Mouse (Mus musculus) hindbrain, postnatal 0 days (tissue): ENCODE measurements around the gene Csad. TPM values are rescaled to one million over a fixed set of nuclear protein-coding genes. Genes with fewer than 3 reads are reported as not detected.
A peak's percentile ranks its signal among the peaks of the same experiment; 100 is the strongest.

Experiments used
- ATAC-seq: fragments of 200-750 bp; cut with Nextera tagmentation; 2 replicates; pipeline ENCODE4 v1.8.0; 2017; ENCODE audit warnings: mild to moderate bottlenecking, moderate TSS enrichment, moderate library complexity
- DNase-seq: peaks from one replicate; pipeline ENCODE4 v3.0.0-alpha.2; 2015; ENCODE audit warnings: low spot score
- H3K27ac ChIP-seq: fragments of 300-500 bp; sonication (generic); 2 replicates; pipeline ENCODE4 v1.5.1; 2014; ENCODE audit warnings: mild to moderate bottlenecking
- H3K27me3 ChIP-seq: fragments of 300-500 bp; sonication (generic); 2 replicates; pipeline ENCODE4 v1.6.1; 2014; ENCODE audit warnings: low read length, mixed read lengths; ENCODE audit not compliant: insufficient read depth
- H3K36me3 ChIP-seq: fragments of 300-500 bp; sonication (generic); 2 replicates; pipeline ENCODE4 v1.6.1; 2014; ENCODE audit warnings: low read length, mixed read lengths; ENCODE audit not compliant: insufficient read depth
- H3K4me1 ChIP-seq: fragments of 300-500 bp; sonication (generic); 2 replicates; pipeline ENCODE4 v1.6.1; 2014; ENCODE audit warnings: antibody characterized with exemption, low read length, mixed read lengths; ENCODE audit not compliant: insufficient read depth
- H3K4me2 ChIP-seq: fragments of 300-500 bp; sonication (generic); 2 replicates; pipeline ENCODE4 v1.6.1; 2014; ENCODE audit warnings: low read depth, mild to moderate bottlenecking, low read length, moderate library complexity, mixed read lengths
- H3K4me3 ChIP-seq: fragments of 300-500 bp; sonication (generic); 2 replicates; pipeline ENCODE4 v1.5.1; 2014; ENCODE audit warnings: low read length
- H3K9ac ChIP-seq: fragments of 300-500 bp; sonication (generic); replicated peaks from 2 replicates; pipeline ENCODE4 v1.6.1; 2014; ENCODE audit warnings: mild to moderate bottlenecking, low read length, moderate library complexity, mixed read lengths
- H3K9me3 ChIP-seq: fragments of 300-500 bp; sonication (generic); 2 replicates; pipeline ENCODE4 v1.6.1; 2016; ENCODE audit warnings: low read length, mixed read lengths
- CTCF ChIP-seq: IDR thresholded peaks from 2 replicates; pipeline ENCODE4 v1.5.1; 2016; ENCODE audit warnings: antibody characterized with exemption, control low read depth, low read depth
- WGBS: fragments of 180-500 bp; shearing (Covaris S2); extraction: QIAGEN DNeasy Blood & Tissue Kit; methylation state at CpG from one replicate; pipeline ENCODE4 v1.1.7; 2014; 5-methylcytosine and 5-hydroxymethylcytosine counted together
- polyA plus RNA-seq: library from polyadenylated mRNA; unstranded; fragments of >200 nt; fragmentation: Nextera tagmentation; extraction: Ambion mirVana; gene quantifications from 2 replicates; pipeline ENCODE4 v1.2.1, GENCODE M21; 2015
- total RNA-seq: library from RNA; depleted of rRNA; stranded (reverse); fragments of >200 nt; gene quantifications from 2 replicates; pipeline ENCODE4 v1.2.3, GENCODE M21; 2014

The Csad gene
- total and polyA plus RNA-seq, 2 experiments from 2014 or later = 41.8 to 67.2 TPM

DNA sequence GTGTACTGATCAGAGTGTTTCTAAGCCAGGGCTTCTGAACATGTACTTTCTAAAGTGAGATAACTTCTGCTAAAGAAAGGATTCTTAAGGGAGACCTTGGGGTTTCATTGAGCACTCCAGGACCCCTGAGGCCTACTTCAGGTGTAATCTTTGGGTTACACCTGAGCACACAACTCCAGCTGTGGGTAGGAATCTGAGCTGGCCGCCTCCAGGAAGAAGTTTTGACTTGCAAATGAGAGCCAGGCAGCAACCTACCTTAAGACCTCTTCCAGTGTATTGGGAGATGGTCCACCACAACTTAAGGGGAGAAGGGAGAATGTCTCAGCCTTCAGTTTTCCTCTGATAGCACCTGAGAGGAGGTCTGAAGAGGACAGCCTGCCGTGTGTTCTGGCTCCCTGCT, 9.6 kb upstream of the Csad start:
- Histone ChIP-seq H3K36me3 (peaks cover 27% of the 10 kb centered on the region), H3K27ac (no peak overlapping the region), H3K4me3 (no peak overlapping the region), H3K27me3 (no peaks in the 10 kb centered on the region), H3K4me1 (no peaks in the 10 kb centered on the region), H3K9me3 (no peaks in the 10 kb centered on the region), H3K4me2 (no peak overlapping the region), H3K9ac (no peak overlapping the region)
- DNase-seq (no peak), ATAC-seq (no peak)
- WGBS = 32% methylated on average over 2 of the region's 2 CpGs
- no peak for TF ChIP-seq CTCF

DNA sequence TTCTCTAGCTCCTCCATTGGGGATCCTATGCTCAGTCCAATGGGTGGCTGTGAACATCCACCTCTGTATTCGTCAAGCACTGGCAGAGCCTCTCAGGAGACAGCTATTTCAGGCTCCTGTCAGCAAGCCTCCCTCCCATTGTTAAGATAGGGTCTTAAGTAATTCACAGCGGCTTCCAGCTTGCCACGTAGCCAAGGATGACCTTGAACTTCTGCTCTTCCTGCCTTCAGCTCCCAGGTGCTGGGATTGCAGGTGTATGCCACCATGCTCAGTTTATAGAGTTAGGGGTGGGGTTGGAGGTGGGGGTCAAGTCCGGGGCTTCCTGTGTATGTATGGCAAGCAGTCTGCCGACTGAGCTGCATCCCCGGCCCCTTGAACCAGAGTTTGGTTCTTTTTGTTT, 7.4 kb upstream of the Csad start:
- Histone ChIP-seq H3K27me3 (no peaks in the 10 kb centered on the region), H3K4me3 (no peak overlapping the region), H3K9me3 (no peaks in the 10 kb centered on the region), H3K36me3 (peaks cover 45% of the 10 kb centered on the region), H3K27ac (no peak overlapping the region), H3K4me1 (no peaks in the 10 kb centered on the region), H3K9ac (no peak overlapping the region), H3K4me2 (no peak overlapping the region)
- WGBS = 82% methylated on average over 6 of the region's 6 CpGs
- TF ChIP-seq CTCF = no peak
- no peak for DNase-seq
- no peak for ATAC-seq

DNA sequence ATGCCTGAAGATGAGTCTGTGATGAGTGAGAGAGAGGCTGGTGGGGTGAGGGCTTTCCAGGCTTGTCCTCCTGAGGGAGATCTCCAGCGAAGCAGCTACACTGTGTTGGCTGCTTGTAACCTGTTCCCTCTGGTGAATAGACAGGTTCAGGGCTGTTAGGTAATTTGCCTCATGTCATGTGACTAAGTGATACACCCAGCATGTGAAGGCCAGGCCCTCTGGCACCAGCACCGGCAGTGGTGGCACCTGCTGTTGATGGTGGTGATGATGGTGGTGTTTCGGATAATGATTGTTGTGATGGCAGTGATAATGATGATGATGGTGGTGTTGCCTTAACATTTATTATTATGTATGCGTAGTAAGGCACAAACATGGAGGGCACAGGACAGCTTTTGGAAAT, 6.3 kb upstream of the Csad start:
- Histone ChIP-seq H3K4me2 (no peak overlapping the region), H3K4me3 (no peak overlapping the region), H3K9ac (no peak overlapping the region), H3K4me1 (peaks cover 5% of the 10 kb centered on the region), H3K9me3 (no peaks in the 10 kb centered on the region), H3K27ac (no peak overlapping the region), H3K27me3 (no peaks in the 10 kb centered on the region), H3K36me3 (peaks cover 45% of the 10 kb centered on the region)
- DNase-seq (no peak), ATAC-seq (no peak)
- WGBS = 89% methylated on average over 4 of the region's 4 CpGs
- TF ChIP-seq CTCF = no peak

DNA sequence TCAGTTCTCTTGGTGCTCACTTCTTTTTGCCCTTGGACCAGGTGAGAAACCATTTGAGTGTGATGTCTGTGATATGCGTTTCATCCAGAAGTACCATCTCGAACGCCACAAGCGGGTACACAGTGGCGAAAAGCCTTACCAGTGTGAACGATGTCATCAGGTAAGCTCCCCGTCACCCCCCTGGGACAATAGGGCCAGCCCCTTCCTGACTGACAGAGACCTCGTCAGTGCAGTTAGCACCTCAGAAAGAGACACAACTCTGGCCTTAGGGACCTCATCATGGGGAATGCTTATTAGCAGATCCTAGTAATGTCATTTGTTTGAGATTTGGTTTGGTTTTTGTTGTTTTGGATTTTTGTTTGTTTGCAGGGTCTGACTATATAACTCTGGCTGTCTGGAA, 4.6 kb upstream of the Csad start:
- Histone ChIP-seq H3K27ac (no peak overlapping the region), H3K9ac (no peak overlapping the region), H3K9me3 (no peaks in the 10 kb centered on the region), H3K4me2 (no peak overlapping the region), H3K36me3 (peaks cover 45% of the 10 kb centered on the region), H3K27me3 (no peaks in the 10 kb centered on the region), H3K4me3 (no peak overlapping the region), H3K4me1 (peaks cover 17% of the 10 kb centered on the region)
- ATAC-seq = no peak
- TF ChIP-seq CTCF = no peak
- no peak for DNase-seq
- WGBS = 92% methylated on average over 8 of the region's 8 CpGs

- Histone ChIP-seq H3K4me2 (no peak overlapping the region), H3K4me3 (no peak overlapping the region), H3K27ac (no peak overlapping the region), H3K27me3 (no peaks in the 10 kb centered on the region), H3K9me3 (no peaks in the 10 kb centered on the region), H3K36me3 (peaks cover 42% of the 10 kb centered on the region), H3K4me1 (peaks cover 17% of the 10 kb centered on the region), H3K9ac (no peak overlapping the region)
- no peak for ATAC-seq
- no peak for DNase-seq
- 89% methylated on average over 9 of the region's 9 CpGs for WGBS
- no peak for TF ChIP-seq CTCF
Measured at GRCm38 (mm10) chr15:102208092-102208561, 3.6 kb upstream of the Csad start.

GRCm38 (mm10) chr15:102207351-102207750, 2.8 kb upstream of the Csad start:
- TF ChIP-seq CTCF = no peak
- Histone ChIP-seq H3K4me1 (peaks cover 22% of the 10 kb centered on the region), H3K9me3 (no peaks in the 10 kb centered on the region), H3K27me3 (no peaks in the 10 kb centered on the region), H3K4me3 (no peak overlapping the region), H3K4me2 (no peak overlapping the region), H3K9ac (0 out of 2 replicates have a peak overlapping the region, but pooled peaks have one; percentile 13), H3K36me3 (peaks cover 34% of the 10 kb centered on the region), H3K27ac (no peak overlapping the region)
- no peak for DNase-seq
- ATAC-seq = no peak
- WGBS = 66% methylated on average over 3 of the region's 3 CpGs

DNA sequence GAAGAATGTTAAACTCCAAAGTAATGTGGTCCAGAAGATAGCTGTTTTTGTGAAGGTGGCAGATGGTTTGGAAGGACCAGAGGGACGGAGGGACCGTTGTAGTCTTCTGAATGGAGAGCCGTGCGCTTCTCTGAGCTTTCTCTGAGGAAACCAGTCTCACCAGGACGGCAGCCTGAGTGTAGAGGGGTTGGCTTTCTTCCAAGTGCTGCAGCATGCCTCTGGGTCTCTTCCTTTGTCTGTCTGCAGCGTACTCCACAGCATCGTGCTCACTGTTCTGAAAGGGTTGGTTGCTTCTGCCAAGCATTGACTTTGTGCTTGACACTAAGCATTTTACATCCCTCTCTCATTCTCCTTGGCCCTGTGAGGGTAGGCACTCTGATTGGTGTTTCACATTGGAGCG, 1.3 kb upstream of the Csad start:
- WGBS = 12% methylated on average over 8 of the region's 8 CpGs
- TF ChIP-seq CTCF = no peak
- H3K9ac ChIP-seq = peak overlapping the region; percentile 30
- no peaks in the 10 kb centered on the region for H3K9me3 ChIP-seq
- H3K27ac ChIP-seq = peak overlapping the region; percentile 100
- ATAC-seq (peak; percentile 55), DNase-seq (peak; percentile 87)
- peak overlapping the region; percentile 65 for H3K4me2 ChIP-seq
- H3K36me3 ChIP-seq = peaks cover 26% of the 10 kb centered on the region
- H3K4me3 ChIP-seq = peak overlapping the region; percentile 91
- H3K27me3 ChIP-seq = no peaks in the 10 kb centered on the region
- peaks cover 24% of the 10 kb centered on the region for H3K4me1 ChIP-seq
